In the genomic region with DNA sequence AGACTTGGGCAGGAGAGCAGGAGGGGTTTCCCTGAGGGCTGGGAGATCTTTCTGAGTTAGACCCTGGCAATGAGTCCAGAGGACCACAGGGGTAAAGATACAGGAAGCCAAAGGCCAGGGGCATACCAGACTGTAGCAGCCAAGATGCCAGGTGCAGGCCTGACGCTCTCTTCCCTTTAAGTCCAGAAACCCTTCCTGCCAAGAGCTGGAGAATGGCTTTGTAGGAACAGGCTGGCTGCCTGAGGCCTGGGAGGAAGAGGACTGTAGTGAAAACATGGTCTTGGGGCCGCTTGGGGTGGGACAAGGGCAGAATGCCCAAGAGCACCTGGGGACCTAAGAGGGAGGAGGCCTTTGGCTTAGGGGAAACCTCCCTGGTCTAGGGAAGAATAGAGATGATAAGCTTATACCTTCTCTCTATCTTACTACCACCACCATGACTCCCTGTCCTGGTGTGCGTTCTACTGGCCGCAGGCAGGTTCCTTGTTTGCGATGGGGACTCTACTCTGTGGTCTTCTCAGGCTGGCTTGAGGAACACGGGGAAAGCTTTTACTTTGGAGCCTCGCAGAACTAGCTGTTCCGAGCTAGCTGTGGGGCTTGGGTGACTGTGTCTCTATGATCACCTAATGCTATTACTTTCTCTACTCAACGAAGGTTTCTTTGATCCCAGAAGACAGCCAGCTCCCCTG, we compare ENCODE assay signal across 12 mouse cellular contexts. TPM values are rescaled to one million over a fixed set of nuclear protein-coding genes. Genes with fewer than 3 reads are reported as not detected.
DNase-seq lines count a peak whose midpoint lies in the region; ATAC-seq lines count a peak whose summit lies in the region.
"Had no signal": no experiment of that assay in that cellular context is flagged by ENCODE, and none has a peak within 500 bp of the region (broad histone marks: within the 10 kb centered on the region; RNA-seq: fewer than 3 reads in every experiment).

No protein-coding gene starts in this region.

- DNase-seq in forebrain, embryonic 10.5 days (ENCODE audit: extremely low spot score, low spot score) = no peak
- DNase-seq in left cerebral cortex, postnatal 4 days = peak; percentile 62
- DNase-seq in left cerebral cortex, adult 9 months (ENCODE audit: low spot score in 2 of 2) = no peak
- peak; percentile 85 to 90 for DNase-seq in cerebellum, postnatal 10 days
- DNase-seq in adrenal gland, postnatal 25 days = no peak
- DNase-seq: heart, postnatal 10 days; liver had no signal

- intact Hi-C loops in left cerebral cortex, postnatal 4 days (cut with DNase I) = no loop called here

- no peak overlapping the region for H3K4me2 ChIP-seq in forebrain, embryonic 12.5 days
- no peak overlapping the region for H3K4me2 ChIP-seq in limb, embryonic 13.5 days (replicated peaks)

- H3K4me1 ChIP-seq in forebrain, embryonic 10.5 days = peaks cover 44% of the 10 kb centered on the region
- peaks cover 36% of the 10 kb centered on the region for H3K4me1 ChIP-seq in forebrain, embryonic 12.5 days
- peaks cover 46% of the 10 kb centered on the region for H3K4me1 ChIP-seq in limb, embryonic 13.5 days

- H3K9me3 ChIP-seq in forebrain, embryonic 10.5 days = no peaks in the 10 kb centered on the region
- no peaks in the 10 kb centered on the region for H3K9me3 ChIP-seq in forebrain, embryonic 12.5 days
- H3K9me3 ChIP-seq in limb, embryonic 13.5 days = 0 out of 2 replicates have a peak, but pooled peaks cover 1% of the 10 kb centered on the region

- H3K27me3 ChIP-seq in forebrain, embryonic 10.5 days (ENCODE audit: poor library complexity, severe bottlenecking) = no peaks in the 10 kb centered on the region
- H3K27me3 ChIP-seq in forebrain, embryonic 12.5 days = no peaks in the 10 kb centered on the region
- no peaks in the 10 kb centered on the region for H3K27me3 ChIP-seq in limb, embryonic 13.5 days

- no peak overlapping the region for H3K4me3 ChIP-seq in forebrain, embryonic 10.5 days
- H3K4me3 ChIP-seq in forebrain, embryonic 12.5 days (replicated peaks) = no peak overlapping the region
- no peak overlapping the region for H3K4me3 ChIP-seq in limb, embryonic 13.5 days

- H3K27ac ChIP-seq in forebrain, embryonic 10.5 days = peak overlapping the region; percentile 44; the same call in 1 of the 2 replicates
- no peak overlapping the region for H3K27ac ChIP-seq in forebrain, embryonic 12.5 days
- peak overlapping the region; percentile 44; the same call in 1 of the 2 replicates for H3K27ac ChIP-seq in limb, embryonic 13.5 days

- ATAC-seq in forebrain, embryonic 12.5 days (ENCODE audit: low FRiP score) = no peak
- no peak for ATAC-seq in limb, embryonic 13.5 days (ENCODE audit: low FRiP score, low read depth)
- ATAC-seq in CD4-positive, CD25-positive, alpha-beta regulatory T cell, adult 4 months = no peak
- ATAC-seq: forebrain, embryonic 16.5 days had no signal

- WGBS in forebrain, embryonic 10.5 days = 90% methylated on average over 9 of the region's 9 CpGs
- WGBS in forebrain, embryonic 12.5 days = 84% methylated on average over 8 of the region's 9 CpGs
- WGBS in limb, embryonic 13.5 days = 84% methylated on average over 9 of the region's 9 CpGs

- no peak overlapping the region for H3K9ac ChIP-seq in forebrain, embryonic 12.5 days
- no peak overlapping the region for H3K9ac ChIP-seq in limb, embryonic 13.5 days

- H3K36me3 ChIP-seq in forebrain, embryonic 10.5 days (replicated peaks) = peaks cover 52% of the 10 kb centered on the region
- H3K36me3 ChIP-seq in forebrain, embryonic 12.5 days (replicated peaks) = peaks cover 4% of the 10 kb centered on the region; the same call in 1 of the 2 replicates
- H3K36me3 ChIP-seq in limb, embryonic 13.5 days = no peaks in the 10 kb centered on the region
- H3K36me3 ChIP-seq: G1E had no signal

RNA-seq across cellular contexts. Expression of a gene that starts 46.4 kb away (rescaled TPM):
- polyA plus RNA-seq in forebrain, embryonic 10.5 days (2016; fragmentation: Nextera tagmentation; extraction: Ambion mirVana) = 29.8 and 36.3 TPM in 2 replicates
- 54.3 and 60.2 TPM in 2 replicates for polyA plus RNA-seq in forebrain, embryonic 12.5 days (2016; fragmentation: Nextera tagmentation; extraction: Ambion mirVana)
- total RNA-seq in left cerebral cortex, postnatal 4 days (2021) = 10 to 100 TPM; 46.7 to 46.8 TPM
- 50.3 and 52.8 TPM in 2 replicates for polyA plus RNA-seq in limb, embryonic 13.5 days (2015; fragmentation: Nextera tagmentation; extraction: Ambion mirVana)
- 10 to 100 TPM; 50.0 to 66.9 TPM for polyA plus RNA-seq in CD4-positive, CD25-positive, alpha-beta regulatory T cell, adult 4 months (2017; shearing (Covaris generic))
- 31.5 TPM in 2 replicates for total RNA-seq in adrenal gland, postnatal 25 days (2021)
- polyA plus RNA-seq: G1E had no signal

Comparison
In these comparisons a context has a peak if more than half of its experiments do, and no peak if none do; other contexts are left out.
1. DNase-seq: peak in left cerebral cortex, postnatal 4 days (single experiment) and cerebellum, postnatal 10 days (2 of 2); none in forebrain, embryonic 10.5 days (single experiment), left cerebral cortex, adult 9 months (0 of 2) and adrenal gland, postnatal 25 days (single experiment).